Mouse (Mus musculus): ENCODE measurements around the gene Dag1.

Dag1 gene

GRCm38 (mm10) chr9:108182806-108183506 is 80.8 kb downstream of the Dag1 start:
- no peak for DNase-seq

- DNase-seq = no peak
These were observed 85.4 kb downstream of the Dag1 start for GRCm38 (mm10) chr9:108178391-108178790.

GRCm38 (mm10) chr9:108175116-108175838 is 88.5 kb downstream of the Dag1 start:
- DNase-seq = no peak

GRCm38 (mm10) chr9:108172777-108173350 is 90.9 kb downstream of the Dag1 start:
- peak; percentile 11 to 35 for DNase-seq

GRCm38 (mm10) chr9:108169751-108170150 is 94.0 kb downstream of the Dag1 start:
- peak; percentile 15 to 25 for DNase-seq

- no peak for DNase-seq
These were observed 98.6 kb downstream of the Dag1 start for GRCm38 (mm10) chr9:108165143-108165542.

- DNase-seq = no peak
These were observed 100.0 kb downstream of the Dag1 start for GRCm38 (mm10) chr9:108163646-108164284.

- DNase-seq = no peak
These were observed 105.9 kb downstream of the Dag1 start for GRCm38 (mm10) chr9:108157891-108158290.

GRCm38 (mm10) chr9:108157451-108157850 is 106.3 kb downstream of the Dag1 start:
- no peak for DNase-seq

- no peak for DNase-seq
These were observed 107.0 kb downstream of the Dag1 start for GRCm38 (mm10) chr9:108156786-108157185.

GRCm38 (mm10) chr9:108154814-108155213 is 108.9 kb downstream of the Dag1 start:
- DNase-seq = no peak
